Comparison of ENCODE assay signal across 12 mouse cellular contexts in the genomic region with DNA sequence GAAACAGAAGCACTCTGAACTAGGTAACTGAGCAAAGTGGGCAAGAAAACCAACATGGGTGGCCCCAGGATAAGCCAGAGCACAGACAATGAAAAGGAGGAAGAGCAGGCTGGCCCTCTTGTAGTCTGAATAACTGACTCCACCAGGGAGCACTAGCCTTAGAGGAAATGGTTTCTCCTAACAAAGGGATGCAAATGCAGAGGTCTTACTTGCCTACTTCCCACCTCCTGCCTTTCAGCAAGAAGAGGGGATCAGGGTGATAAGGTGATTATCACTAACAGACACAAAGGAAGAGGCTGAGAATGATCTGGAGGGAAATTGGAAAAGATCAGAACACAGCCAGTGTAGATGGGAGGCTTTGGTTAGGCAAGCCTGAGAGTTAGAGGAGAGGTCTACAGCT.
"Had no signal": no experiment of that assay in that cellular context is flagged by ENCODE, and none has a peak within 500 bp of the region (broad histone marks: within the 10 kb centered on the region; RNA-seq: fewer than 3 reads in every experiment).

No protein-coding gene starts in this region.

- H3K36me3 ChIP-seq: limb, embryonic 10.5 days; liver, embryonic 15.5 days; midbrain, embryonic 15.5 days had no signal

- DNase-seq: kidney, postnatal 25 days; lung, adult 2 months; lung, postnatal 36 days; right cerebral cortex, adult 18-20 months; right cerebral cortex, postnatal 25 days; thymus, postnatal 36 days had no signal

- H3K4me1 ChIP-seq: liver, embryonic 15.5 days; midbrain, embryonic 15.5 days had no signal

- H3K4me2 ChIP-seq: liver, embryonic 11.5 days; liver, embryonic 15.5 days; midbrain, embryonic 15.5 days had no signal

- ATAC-seq: lung, postnatal 0 days; midbrain, embryonic 15.5 days had no signal

- H3K4me3 ChIP-seq: left cerebral cortex, adult 2 months; limb, embryonic 10.5 days; liver, embryonic 15.5 days; midbrain, embryonic 15.5 days had no signal

- H3K27me3 ChIP-seq: liver, embryonic 15.5 days; midbrain, embryonic 15.5 days had no signal

- H3K27ac ChIP-seq: left cerebral cortex, adult 2 months; limb, embryonic 10.5 days; liver, embryonic 15.5 days; midbrain, embryonic 15.5 days had no signal

- H3K9me3 ChIP-seq: limb, embryonic 10.5 days; liver, embryonic 15.5 days; midbrain, embryonic 15.5 days had no signal

- H3K9ac ChIP-seq: liver, embryonic 15.5 days; midbrain, embryonic 15.5 days had no signal
